Mouse (Mus musculus) spleen, adult 12 weeks (tissue): ENCODE data around the gene Ganab.
"Not testable (repeated sequence)": the region's sequence is repeated elsewhere in the genome, so short reads cannot be mapped to it uniquely, and the experiment has no call there.

Experiments
- DNase-seq: peaks from one replicate; pipeline ENCODE4 v3.0.0; 2022; ENCODE audit warnings: low spot score

Gene Ganab

DNA sequence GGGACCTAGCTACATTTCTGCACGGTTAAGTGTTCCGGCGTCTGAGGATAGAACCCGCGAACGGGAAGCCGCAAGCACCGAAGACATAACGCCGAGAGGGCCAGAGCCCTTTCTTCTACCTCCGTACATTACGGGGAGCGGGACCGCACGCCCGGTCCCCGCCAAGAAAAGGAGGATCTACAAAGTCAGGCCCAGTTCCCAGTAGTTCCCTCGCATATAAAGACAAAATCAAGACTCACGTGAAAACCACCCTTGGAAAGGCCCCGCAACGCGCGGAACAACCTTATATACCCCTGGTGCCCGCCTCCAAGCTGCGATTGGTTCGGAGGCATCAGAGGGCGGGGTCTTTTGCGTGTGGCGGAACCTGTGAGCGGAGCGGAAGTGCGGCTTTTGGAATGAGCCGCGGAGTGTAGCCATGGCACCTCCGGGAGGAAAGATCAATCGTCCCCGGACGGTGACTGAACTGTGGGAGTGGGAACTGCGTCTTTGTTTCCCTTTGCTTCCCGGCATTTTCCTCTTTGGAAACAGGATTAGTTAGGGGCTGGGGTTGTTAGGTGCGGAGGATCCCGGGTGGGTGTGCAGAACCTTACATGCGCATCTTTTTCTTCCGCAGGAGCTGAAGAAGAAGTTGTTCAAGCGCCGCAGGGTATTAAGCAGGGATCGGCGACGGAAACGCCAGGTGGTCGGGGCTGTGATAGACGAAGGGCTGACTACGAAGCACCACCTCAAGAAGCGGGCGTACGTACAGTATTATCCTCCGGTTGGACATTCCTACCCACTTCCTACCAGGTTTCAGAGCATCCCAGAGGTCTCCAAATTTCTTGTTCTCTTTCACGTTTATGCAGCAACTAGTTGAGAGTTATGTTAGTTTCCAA lies 9.1 kb upstream of the Ganab start, which contains the start of the genes 1810009A15Rik and Gm49416:
1810009A15Rik (plus strand) TSS at position 343 of the 875 bp plus-strand sequence.
Gm49416 (plus strand) TSS at position 416 of the 875 bp plus-strand sequence.
- peak; percentile 92 for DNase-seq

- DNase-seq, result peak; percentile 76
Measured at GRCm38 (mm10) chr19:8892829-8893766, 4.8 kb upstream of the Ganab start, which contains the start of gene Ints5. Gene Ints5 (plus strand): TSS chr19:8893005.

GRCm38 (mm10) chr19:8895397-8895960 lies 2.4 kb upstream of the Ganab start:
- no peak for DNase-seq

GRCm38 (mm10) chr19:8896231-8896630 lies 1.6 kb upstream of the Ganab start:
- not testable (repeated sequence) for DNase-seq

DNA sequence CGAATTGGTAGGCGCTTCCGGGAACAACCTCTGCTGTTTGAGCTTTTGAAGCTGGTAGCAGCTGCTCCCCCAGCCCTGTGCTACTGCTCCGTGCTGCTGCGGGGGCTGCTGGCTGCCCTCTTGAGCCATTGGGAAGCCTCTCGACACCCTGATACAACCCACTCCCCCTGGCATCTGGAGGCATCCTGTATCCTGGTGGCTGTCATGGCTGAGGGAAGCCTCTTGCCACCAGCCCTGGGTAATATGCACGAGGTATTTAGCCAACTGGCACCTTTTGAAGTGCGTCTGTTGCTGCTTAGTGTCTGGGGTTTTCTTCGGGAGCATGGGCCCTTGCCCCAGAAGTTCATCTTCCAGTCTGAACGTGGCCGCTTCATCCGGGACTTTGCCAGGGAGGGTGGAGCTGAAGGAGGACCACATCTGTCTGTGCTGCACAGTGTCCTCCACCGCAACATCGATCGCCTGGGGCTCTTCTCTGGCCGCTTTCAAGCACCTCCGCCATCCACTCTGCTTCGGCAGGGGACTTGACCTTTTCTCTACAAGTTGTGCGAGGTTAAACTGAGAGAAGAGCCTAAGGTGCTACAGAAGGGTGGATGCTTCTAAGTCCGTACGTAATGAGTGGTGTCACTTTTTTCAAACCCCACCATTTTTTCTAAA lies 533 bp upstream of the Ganab start:
- DNase-seq, result not testable (repeated sequence)

GRCm38 (mm10) chr19:8898576-8898975 lies 705 bp downstream of the Ganab start:
- DNase-seq, result no peak

DNA sequence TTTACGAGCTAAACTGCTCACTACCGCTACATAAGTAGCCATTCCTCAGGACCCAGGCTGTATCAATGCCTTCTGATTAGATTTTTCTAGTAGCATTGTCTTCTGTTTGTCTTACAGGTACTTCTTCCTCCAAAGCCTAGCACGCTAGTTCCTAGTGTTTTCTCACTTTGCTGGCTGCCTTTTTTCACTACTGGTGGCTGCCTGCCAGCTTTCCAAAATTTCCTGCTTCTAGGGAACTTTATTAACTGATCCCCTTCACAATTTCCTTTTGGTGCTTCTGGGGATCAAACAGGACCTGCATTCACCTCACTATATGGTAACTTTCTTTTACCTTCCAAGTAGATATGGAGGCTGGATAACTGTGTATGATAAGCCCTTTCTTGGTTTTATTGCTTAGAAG lies 1.2 kb downstream of the Ganab start:
- DNase-seq, result no peak

DNA sequence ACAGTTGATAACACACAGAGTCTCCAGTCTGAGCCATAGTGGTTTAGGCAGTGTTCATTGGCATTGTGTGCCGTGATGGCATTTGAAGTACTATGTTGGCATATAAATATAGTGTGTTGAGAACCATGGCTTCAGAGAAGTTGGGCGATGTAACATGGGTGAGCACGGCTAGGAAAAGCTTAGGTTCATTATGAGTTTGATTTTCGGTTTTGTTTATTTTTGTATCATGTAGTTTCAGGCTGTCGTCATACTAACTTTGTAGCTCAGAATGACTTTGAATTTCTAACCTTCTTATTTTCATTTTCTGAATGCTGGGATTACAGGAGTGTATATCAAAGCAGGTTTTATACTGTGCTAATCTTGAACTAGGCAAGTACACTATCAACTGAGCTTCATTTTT lies 5.5 kb downstream of the Ganab start:
- no peak for DNase-seq

DNA sequence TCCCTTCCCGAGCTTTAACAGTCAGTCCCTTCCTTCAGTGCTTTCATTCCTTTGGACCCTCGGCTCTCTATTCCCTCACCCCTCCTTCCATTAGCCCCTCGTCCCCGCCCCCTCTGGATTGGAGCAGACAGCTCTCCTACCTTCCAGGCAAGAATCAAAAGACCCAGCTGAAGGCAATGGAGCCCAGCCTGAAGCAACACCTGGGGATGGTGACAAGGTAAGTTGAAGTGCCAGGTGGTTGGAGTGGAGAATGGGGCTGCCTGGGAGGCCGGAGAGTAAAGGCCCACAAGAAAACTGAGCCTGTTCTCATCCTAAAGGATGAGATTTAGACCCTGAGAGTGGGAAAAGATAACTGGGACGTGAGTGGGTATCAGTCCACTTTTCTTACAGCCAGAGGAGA lies 10.7 kb downstream of the Ganab start:
- DNase-seq, result no peak

DNA sequence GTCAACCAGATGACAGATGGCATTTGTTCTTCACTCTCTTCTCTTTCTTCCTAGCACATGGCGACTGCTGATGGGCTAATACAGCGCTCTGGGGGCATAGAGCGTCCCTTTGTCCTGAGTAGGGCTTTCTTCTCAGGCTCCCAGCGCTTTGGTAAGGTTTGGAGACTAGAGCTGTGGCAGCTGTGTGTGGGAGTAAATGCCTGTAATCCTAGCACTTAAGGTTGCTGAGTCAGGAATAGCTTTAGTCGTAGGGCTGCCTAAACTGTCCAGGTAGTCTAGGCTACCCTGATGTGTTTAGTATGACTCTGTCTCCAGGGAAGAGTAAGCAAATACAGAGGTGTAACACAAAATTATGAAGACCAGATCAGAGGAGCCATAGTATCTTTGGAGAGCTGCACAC lies 13.9 kb downstream of the Ganab start:
- DNase-seq, result no peak

GRCm38 (mm10) chr19:8914212-8914611 lies 16.3 kb downstream of the Ganab start:
- DNase-seq, result no peak

- DNase-seq, result no peak
Measured at GRCm38 (mm10) chr19:8919000-8919399, 21.1 kb downstream of the Ganab start.

- no peak for DNase-seq
Measured at GRCm38 (mm10) chr19:8919684-8920072, 21.8 kb downstream of the Ganab start.

- peak; percentile 85 for DNase-seq
Measured at GRCm38 (mm10) chr19:8920073-8920736, 22.3 kb downstream of the Ganab start, which contains the start of gene B3gat3. Gene B3gat3 (plus strand): TSS chr19:8920374.

DNA sequence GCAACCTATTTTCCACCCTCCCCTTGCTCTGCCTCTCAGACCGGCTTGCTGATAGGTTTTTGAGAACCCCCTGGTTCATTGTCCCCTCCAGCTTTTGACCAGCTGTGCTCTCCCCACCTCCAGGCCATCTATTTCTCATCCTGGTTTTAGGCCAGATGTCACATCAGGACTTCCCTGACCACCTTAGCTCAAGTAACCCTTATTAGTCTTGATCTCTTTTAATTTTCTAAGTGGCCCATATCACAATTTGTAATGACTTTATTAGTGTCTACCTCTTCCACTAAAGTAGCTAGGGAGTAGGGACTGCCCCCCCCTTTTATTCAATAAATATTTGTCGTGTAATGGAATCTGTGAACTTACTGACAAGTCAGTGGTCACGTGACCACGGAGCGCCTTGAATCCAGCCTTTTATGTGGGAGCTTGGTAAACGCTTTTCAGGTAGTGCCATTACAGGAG lies 23.0 kb downstream of the Ganab start:
- no peak for DNase-seq

- DNase-seq, result no peak
Measured at GRCm38 (mm10) chr19:8921741-8922140, 23.9 kb downstream of the Ganab start.

DNA sequence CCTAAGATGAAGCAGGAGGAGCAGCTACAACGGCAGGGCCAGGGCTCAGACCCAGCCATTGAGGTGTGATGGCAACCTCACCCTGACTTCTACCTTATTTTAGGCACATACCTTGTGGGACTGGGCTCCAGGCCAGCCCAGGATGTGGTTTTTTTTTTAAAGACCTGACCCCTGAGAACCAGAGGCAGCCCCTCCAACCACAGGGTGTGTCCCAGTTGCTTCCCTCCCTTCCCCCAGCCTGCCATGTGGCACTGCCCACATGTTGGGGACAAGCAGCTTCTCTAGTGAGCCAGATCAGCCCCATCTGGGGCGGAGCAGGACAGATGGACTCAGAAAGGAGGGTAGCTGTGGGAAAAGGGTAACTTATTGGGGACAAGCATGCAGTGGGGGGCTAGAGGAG lies 28.9 kb downstream of the Ganab start:
- no peak for DNase-seq

GRCm38 (mm10) chr19:8927891-8928525 lies 30.1 kb downstream of the Ganab start:
- DNase-seq, result no peak

GRCm38 (mm10) chr19:8928689-8929223 lies 30.9 kb downstream of the Ganab start:
- DNase-seq, result no peak
